10 mouse cellular contexts compared by ENCODE assay signal in genomic region chr8:69549556-69549955, GRCm38 (mm10). TPM values are rescaled to one million over a fixed set of nuclear protein-coding genes. Genes with fewer than 3 reads are reported as not detected.
DNase-seq lines count a peak whose midpoint lies in the region; ATAC-seq and TF ChIP-seq lines count a peak whose summit lies in the region.
"Not testable (repeated sequence)": the region's sequence is repeated elsewhere in the genome, so short reads cannot be mapped to it uniquely, and the experiment has no call there.
"Had no signal": no experiment of that assay in that cellular context is flagged by ENCODE, and none has a peak within 500 bp of the region (broad histone marks: within the 10 kb centered on the region; RNA-seq: fewer than 3 reads in every experiment).

No protein-coding gene starts in this region.

- not testable (repeated sequence) for TF ChIP-seq POLR2A in ES-Bruce4 (IDR thresholded peaks at IDR 0.05; ENCODE audit: insufficient read depth, low read length); brain, embryonic 14.5 days (IDR thresholded peaks at IDR 0.05; ENCODE audit: borderline replicate concordance, extremely low read depth, insufficient read depth, insufficient read length, poor library complexity, severe bottlenecking); limb, embryonic 14.5 days (IDR thresholded peaks at IDR 0.05; ENCODE audit: borderline replicate concordance, extremely low read depth, insufficient read depth, insufficient read length)

- not testable (repeated sequence) for TF ChIP-seq EP300 in ES-Bruce4 (IDR thresholded peaks at IDR 0.05; ENCODE audit: insufficient read depth, low read depth, low read length)

- H3K27ac ChIP-seq in ES-Bruce4 (ENCODE audit: insufficient read depth, low read length), result peak overlapping the region; percentile 71
- not testable (repeated sequence) for H3K27ac ChIP-seq in embryonic facial prominence, embryonic 11.5 days (replicated peaks; ENCODE audit: low read depth, low read length); limb, embryonic 14.5 days (replicated peaks; ENCODE audit: low read depth, low read length)

- not testable (repeated sequence) for H3K4me1 ChIP-seq in ES-Bruce4 (ENCODE audit: control insufficient read depth, insufficient read depth, low read length); embryonic facial prominence, embryonic 11.5 days (ENCODE audit: control insufficient read depth, insufficient read depth, low read length); limb, embryonic 14.5 days (ENCODE audit: control insufficient read depth, insufficient read depth, low read length)

- WGBS in embryonic facial prominence, embryonic 11.5 days, result 6% methylated on average over 8 of the region's 8 CpGs
- WGBS in limb, embryonic 14.5 days, result 4% methylated on average over 8 of the region's 8 CpGs

- not testable (repeated sequence) for H3K36me3 ChIP-seq in ES-Bruce4 (ENCODE audit: control insufficient read depth, insufficient read depth, low read length, poor library complexity, severe bottlenecking); embryonic facial prominence, embryonic 11.5 days (replicated peaks; ENCODE audit: control insufficient read depth, insufficient read depth, low read depth, low read length); limb, embryonic 14.5 days (ENCODE audit: control insufficient read depth, insufficient read depth, low read length)

- not testable (repeated sequence) for H3K4me2 ChIP-seq in embryonic facial prominence, embryonic 11.5 days (ENCODE audit: low read depth, low read length); limb, embryonic 14.5 days (replicated peaks; ENCODE audit: low read depth, low read length, severe bottlenecking)

- DNase-seq in brain, embryonic 14.5 days (ENCODE audit: low read depth), result peak; percentile 71
- peak; percentile 74 for DNase-seq in embryonic facial prominence, embryonic 11.5 days (ENCODE audit: low spot score)
- DNase-seq in heart, postnatal 4 days, result peak; percentile 65
- peak; percentile 39 to 81 for DNase-seq in kidney, postnatal 36 days
- peak; percentile 43 for DNase-seq in limb, embryonic 14.5 days (ENCODE audit: low spot score)
- DNase-seq in naive thymus-derived CD4-positive, alpha-beta T cell, adult 2 months (ENCODE audit: low read depth), result peak; percentile 13
- DNase-seq in testis, postnatal 10 days (ENCODE audit: low spot score), result peak; percentile 73

- TF ChIP-seq CTCF in ES-Bruce4 (IDR thresholded peaks at IDR 0.05; ENCODE audit: low read depth, low read length), result not testable (repeated sequence)
- peak; percentile 29; the same call in 1 of the 2 replicates for TF ChIP-seq CTCF in brain, embryonic 14.5 days (IDR thresholded peaks at IDR 0.05; ENCODE audit: borderline replicate concordance, extremely low read depth, insufficient read depth, insufficient read length)

- H3K9ac ChIP-seq in ES-Bruce4 (ENCODE audit: low read depth, poor library complexity, severe bottlenecking), result peak overlapping the region; percentile 13; the same call in 1 of the 2 replicates
- not testable (repeated sequence) for H3K9ac ChIP-seq in embryonic facial prominence, embryonic 11.5 days (replicated peaks; ENCODE audit: low read length); limb, embryonic 14.5 days (ENCODE audit: low read depth, low read length, severe bottlenecking)

- H3K27me3 ChIP-seq in ES-Bruce4 (ENCODE audit: control insufficient read depth, insufficient read depth, low read length, poor library complexity, severe bottlenecking); embryonic facial prominence, embryonic 11.5 days (ENCODE audit: control insufficient read depth, insufficient read depth, low read length); limb, embryonic 14.5 days (ENCODE audit: control insufficient read depth, insufficient read depth, low read length): not testable (repeated sequence)

- not testable (repeated sequence) for H3K9me3 ChIP-seq in ES-Bruce4 (replicated peaks; ENCODE audit: control insufficient read depth, insufficient read depth, low read length, poor library complexity, severe bottlenecking); embryonic facial prominence, embryonic 11.5 days (replicated peaks; ENCODE audit: control insufficient read depth, low read length); limb, embryonic 14.5 days (ENCODE audit: control insufficient read depth, low read length)

- not testable (repeated sequence) for H3K4me3 ChIP-seq in ES-Bruce4 (ENCODE audit: low read depth, low read length); embryonic facial prominence, embryonic 11.5 days (ENCODE audit: low read depth, low read length); limb, embryonic 14.5 days (replicated peaks; ENCODE audit: low read length)

- not testable (repeated sequence) for ATAC-seq in embryonic facial prominence, embryonic 11.5 days (replicated peaks; ENCODE audit: insufficient number of reproducible peaks, low FRiP score, low TSS enrichment, low read depth); limb, embryonic 14.5 days (ENCODE audit: low FRiP score, low read depth)

RNA-seq across cellular contexts. Expression of gene Gm7697, which starts 26.8 kb away (rescaled TPM):
- not detected in 2 replicates for polyA plus RNA-seq in ES-Bruce4 (2011; ENCODE audit: insufficient read depth, insufficient read length, low read depth, missing spikeins)
- polyA plus RNA-seq in brain, embryonic 14.5 days (2012; rRNA removed), result 0.04 TPM in 2 replicates
- not detected in 2 replicates for polyA plus RNA-seq in embryonic facial prominence, embryonic 11.5 days (2014; fragmentation: Nextera tagmentation; extraction: Ambion mirVana)
- not detected for total RNA-seq in heart, postnatal 4 days (2021)
- polyA plus RNA-seq in limb, embryonic 14.5 days (2012; rRNA removed), result not detected in 2 replicates
- not detected in 2 replicates for polyA plus RNA-seq in limb, embryonic 14.5 days (2014; fragmentation: Nextera tagmentation; extraction: Ambion mirVana)
- polyA plus RNA-seq: intestine, embryonic 15.5 days; midbrain, embryonic 15.5 days had no signal

Comparison
In these comparisons a context has a peak if more than half of its experiments do, and no peak if none do; other contexts are left out.
1. DNase-seq: peak in every context shown above with its lines; median percentile 74 in embryonic facial prominence, embryonic 11.5 days; 73 in testis, postnatal 10 days; 71 in brain, embryonic 14.5 days; 65 in heart, postnatal 4 days; 60 in kidney, postnatal 36 days; 43 in limb, embryonic 14.5 days; 13 in naive thymus-derived CD4-positive, alpha-beta T cell, adult 2 months.